ENCODE assay signal across 16 mouse cellular contexts in genomic region chr2:179238166-179238565, GRCm38 (mm10).
DNase-seq lines count a peak whose midpoint lies in the region; ATAC-seq lines count a peak whose summit lies in the region.
"Had no signal": no experiment of that assay in that cellular context is flagged by ENCODE, and none has a peak within 500 bp of the region (broad histone marks: within the 10 kb centered on the region; RNA-seq: fewer than 3 reads in every experiment).

No protein-coding gene starts in this region.

- no peak overlapping the region for H3K4me2 ChIP-seq in midbrain, embryonic 11.5 days
- H3K4me2 ChIP-seq: heart, embryonic 15.5 days; hindbrain, embryonic 14.5 days; limb, embryonic 13.5 days had no signal

- H3K9me3 ChIP-seq in midbrain, embryonic 11.5 days (ENCODE audit: control insufficient read depth, low read length) = no peaks in the 10 kb centered on the region
- H3K9me3 ChIP-seq: heart, embryonic 15.5 days; limb, embryonic 13.5 days had no signal

- WGBS in midbrain, embryonic 11.5 days = 93% methylated on average over 11 of the region's 11 CpGs

- no peak overlapping the region for H3K4me3 ChIP-seq in midbrain, embryonic 11.5 days (ENCODE audit: low read depth, low read length)
- H3K4me3 ChIP-seq: heart, embryonic 15.5 days; limb, embryonic 13.5 days had no signal

- no peaks in the 10 kb centered on the region for H3K27me3 ChIP-seq in midbrain, embryonic 11.5 days (ENCODE audit: control insufficient read depth, insufficient read depth, low read length)
- H3K27me3 ChIP-seq: heart, embryonic 15.5 days; limb, embryonic 13.5 days had no signal

- DNase-seq in cerebellum, postnatal 14 days = peak; percentile 11 to 14
- DNase-seq in cerebellum, adult 9-11 months = no peak
- DNase-seq in layer of hippocampus, adult 9-11 months = peak; percentile 53
- DNase-seq in left cerebral cortex, postnatal 14 days (ENCODE audit: low spot score in 2 of 2) = peak; percentile 56 to 83
- peak; percentile 76 for DNase-seq in telencephalon, adult 2 months (ENCODE audit: low read depth, low spot score)
- no peak for DNase-seq in midbrain, embryonic 11.5 days (ENCODE audit: low spot score, missing footprints)
- no peak for DNase-seq in kidney, postnatal 25 days
- DNase-seq in ovary, postnatal 10 days (ENCODE audit: low spot score) = no peak
- DNase-seq: adrenal gland, postnatal 10 days; cerebellum, adult 11-12 months; kidney, adult 9 months; lung, adult 18-20 months had no signal

- H3K36me3 ChIP-seq in midbrain, embryonic 11.5 days (ENCODE audit: control insufficient read depth, insufficient read depth, low read length) = no peaks in the 10 kb centered on the region
- H3K36me3 ChIP-seq: heart, embryonic 15.5 days; limb, embryonic 13.5 days had no signal

- H3K9ac ChIP-seq in midbrain, embryonic 11.5 days (ENCODE audit: low read length) = no peak overlapping the region
- H3K9ac ChIP-seq: heart, embryonic 15.5 days; hindbrain, embryonic 14.5 days; limb, embryonic 13.5 days had no signal

- no peak overlapping the region for H3K27ac ChIP-seq in midbrain, embryonic 11.5 days (ENCODE audit: low read depth, low read length)
- H3K27ac ChIP-seq: heart, embryonic 15.5 days; hindbrain, embryonic 14.5 days; limb, embryonic 13.5 days; stomach, postnatal 0 days had no signal

- ATAC-seq in midbrain, embryonic 11.5 days (ENCODE audit: low FRiP score) = no peak

- no peaks in the 10 kb centered on the region for H3K4me1 ChIP-seq in midbrain, embryonic 11.5 days (ENCODE audit: control insufficient read depth, insufficient read depth, low read length)
- H3K4me1 ChIP-seq: heart, embryonic 15.5 days; limb, embryonic 13.5 days had no signal

- intact Hi-C loops in left cerebral cortex, postnatal 14 days (cut with DNase I) = no loop called here

Comparison
In these comparisons a context has a peak if more than half of its experiments do, and no peak if none do; other contexts are left out.
1. DNase-seq: peak in cerebellum, postnatal 14 days (2 of 2), layer of hippocampus, adult 9-11 months (single experiment), left cerebral cortex, postnatal 14 days (2 of 2) and telencephalon, adult 2 months (single experiment); none in cerebellum, adult 9-11 months (single experiment), midbrain, embryonic 11.5 days (single experiment), kidney, postnatal 25 days (0 of 2) and ovary, postnatal 10 days (single experiment).